Mouse (Mus musculus): ENCODE results near the gene Dtx4.

GRCm38 (mm10) chr19:12493453-12494186 is 7.6 kb downstream of the Dtx4 start:
- TF ChIP-seq EP300 (IDR thresholded peaks at IDR 0.05): no peak
- no peak for TF ChIP-seq CTCF (IDR thresholded peaks at IDR 0.05)
